ENCODE assay signal across 12 mouse cellular contexts in genomic region chr6:6864441-6865440, GRCm38 (mm10). TPM values are rescaled to one million over a fixed set of nuclear protein-coding genes. Genes with fewer than 3 reads are reported as not detected.
A peak's percentile ranks its signal among the peaks of the same experiment; 100 is the strongest.
DNase-seq lines count a peak whose midpoint lies in the region; ATAC-seq and TF ChIP-seq lines count a peak whose summit lies in the region.
"Had no signal": no experiment of that assay in that cellular context is flagged by ENCODE, and none has a peak within 500 bp of the region (broad histone marks: within the 10 kb centered on the region; RNA-seq: fewer than 3 reads in every experiment).

No protein-coding gene starts in this region.

- no peak for DNase-seq in heart, postnatal 14 days
- DNase-seq in stomach, postnatal 0 days (ENCODE audit: low spot score): no peak
- DNase-seq in limb, embryonic 10.5 days (ENCODE audit: low spot score): peak; percentile 66
- peak; percentile 46 for DNase-seq in retina, postnatal 1 day
- no peak for DNase-seq in kidney, adult 8-10 months
- no peak for DNase-seq in gastrocnemius, postnatal 4 days (ENCODE audit: low spot score in 2 of 2)
- DNase-seq: B cell, adult 2 months; thymus, postnatal 14 days had no signal

- peak overlapping the region; percentile 88 for H3K4me2 ChIP-seq in heart, embryonic 13.5 days
- no peak overlapping the region for H3K4me2 ChIP-seq in stomach, embryonic 15.5 days
- H3K4me2 ChIP-seq in stomach, postnatal 0 days (replicated peaks; ENCODE audit: low read depth): no peak overlapping the region

- intact Hi-C loops in heart, postnatal 14 days (cut with DNase I): loop anchor here (2.0 to 10.0 kb wide), 3 partner anchors 16 to 570 kb away; no protein-coding TSS in a partner anchor

- peak overlapping the region; percentile 59 for H3K4me3 ChIP-seq in heart, embryonic 13.5 days
- H3K4me3 ChIP-seq in stomach, embryonic 15.5 days (replicated peaks): peak overlapping the region; percentile 36; the same call in 1 of the 2 replicates
- no peak overlapping the region for H3K4me3 ChIP-seq in stomach, postnatal 0 days (ENCODE audit: low read depth, low read length)
- H3K4me3 ChIP-seq in limb, embryonic 10.5 days: peak overlapping the region; percentile 59

- no peak for TF ChIP-seq EP300 in stomach, postnatal 0 days (optimal IDR thresholded peaks at IDR 0.05)

- no peak for TF ChIP-seq CTCF in stomach, postnatal 0 days (IDR thresholded peaks at IDR 0.05; ENCODE audit: low read depth)

- no peak overlapping the region for H3K9ac ChIP-seq in heart, embryonic 13.5 days
- no peak overlapping the region for H3K9ac ChIP-seq in stomach, embryonic 15.5 days
- no peak overlapping the region for H3K9ac ChIP-seq in stomach, postnatal 0 days (ENCODE audit: low read length)

- 7% methylated on average over 36 of the region's 36 CpGs for WGBS in heart, embryonic 13.5 days
- 5% methylated on average over 36 of the region's 36 CpGs for WGBS in stomach, embryonic 15.5 days
- 7% methylated on average over 36 of the region's 36 CpGs for WGBS in stomach, postnatal 0 days
- 1% methylated on average over 36 of the region's 36 CpGs for WGBS in limb, embryonic 10.5 days

- no peaks in the 10 kb centered on the region for H3K9me3 ChIP-seq in heart, embryonic 13.5 days
- H3K9me3 ChIP-seq in stomach, embryonic 15.5 days: no peaks in the 10 kb centered on the region
- no peaks in the 10 kb centered on the region for H3K9me3 ChIP-seq in stomach, postnatal 0 days (ENCODE audit: control insufficient read depth, low read length)
- no peaks in the 10 kb centered on the region for H3K9me3 ChIP-seq in limb, embryonic 10.5 days (replicated peaks)

- no peak for ATAC-seq in heart, embryonic 13.5 days (ENCODE audit: extremely low read depth, insufficient number of reproducible peaks, low FRiP score, low TSS enrichment)
- ATAC-seq in stomach, embryonic 15.5 days (ENCODE audit: insufficient read depth, low FRiP score, low read depth): no peak
- ATAC-seq in stomach, postnatal 0 days (ENCODE audit: low FRiP score, low TSS enrichment): no peak

- H3K27me3 ChIP-seq in heart, embryonic 13.5 days (replicated peaks): peaks cover 93% of the 10 kb centered on the region
- peaks cover 77% of the 10 kb centered on the region for H3K27me3 ChIP-seq in stomach, embryonic 15.5 days (replicated peaks)
- H3K27me3 ChIP-seq in stomach, postnatal 0 days (ENCODE audit: control insufficient read depth, insufficient read depth, low read length): peaks cover 40% of the 10 kb centered on the region
- peaks cover 99% of the 10 kb centered on the region for H3K27me3 ChIP-seq in limb, embryonic 10.5 days (ENCODE audit: low read depth, poor library complexity, severe bottlenecking)

- no peaks in the 10 kb centered on the region for H3K36me3 ChIP-seq in heart, embryonic 13.5 days
- no peaks in the 10 kb centered on the region for H3K36me3 ChIP-seq in stomach, embryonic 15.5 days
- H3K36me3 ChIP-seq in stomach, postnatal 0 days (ENCODE audit: control insufficient read depth, insufficient read depth, low read length): no peaks in the 10 kb centered on the region
- H3K36me3 ChIP-seq in limb, embryonic 10.5 days: no peaks in the 10 kb centered on the region

- H3K4me1 ChIP-seq in heart, embryonic 13.5 days: peaks cover 35% of the 10 kb centered on the region
- H3K4me1 ChIP-seq in stomach, embryonic 15.5 days: peaks cover 20% of the 10 kb centered on the region
- no peaks in the 10 kb centered on the region; the same call in 1 of the 2 replicates for H3K4me1 ChIP-seq in stomach, postnatal 0 days (replicated peaks; ENCODE audit: control insufficient read depth, insufficient read depth)
- peaks cover 38% of the 10 kb centered on the region for H3K4me1 ChIP-seq in limb, embryonic 10.5 days

- no peak overlapping the region for H3K27ac ChIP-seq in heart, embryonic 13.5 days (replicated peaks)
- no peak overlapping the region for H3K27ac ChIP-seq in stomach, embryonic 15.5 days
- no peak overlapping the region for H3K27ac ChIP-seq in stomach, postnatal 0 days (replicated peaks)
- H3K27ac ChIP-seq in limb, embryonic 10.5 days: 0 out of 2 replicates have a peak overlapping the region, but pooled peaks have one; percentile 14

RNA-seq across cellular contexts. Expression of gene Dlx6, which starts 1.6 kb away (rescaled TPM):
- polyA plus RNA-seq in heart, embryonic 13.5 days (2015; fragmentation: Nextera tagmentation; extraction: Ambion mirVana): not detected in 2 replicates
- total RNA-seq in heart, postnatal 14 days (2021): not detected
- 0.14 TPM in 1 of 2 replicates, not detected in the other for polyA plus RNA-seq in stomach, embryonic 15.5 days (2015; fragmentation: Nextera tagmentation; extraction: Ambion mirVana)
- 0.12 TPM in 1 of 2 replicates, not detected in the other for polyA plus RNA-seq in stomach, postnatal 0 days (2015; fragmentation: Nextera tagmentation; extraction: Ambion mirVana)
- polyA plus RNA-seq in limb, embryonic 10.5 days (2016; fragmentation: Nextera tagmentation; extraction: Ambion mirVana): 0.41 and 0.60 TPM in 2 replicates
- total RNA-seq in gastrocnemius, postnatal 4 days (2021): not detected
- total RNA-seq: gastrocnemius, adult 8-10 months; liver, adult 2 months had no signal
- polyA plus RNA-seq: liver, adult 2 months had no signal

RNA-seq across cellular contexts. Expression of gene Dlx5, which starts 17.1 kb away (rescaled TPM):
- 0.94 and 1.1 TPM in 2 replicates for polyA plus RNA-seq in heart, embryonic 13.5 days (2015; fragmentation: Nextera tagmentation; extraction: Ambion mirVana)
- under 1 TPM in 1 of 2 experiments, not detected in 1; 0.41 TPM for total RNA-seq in heart, postnatal 14 days (2021)
- polyA plus RNA-seq in stomach, embryonic 15.5 days (2015; fragmentation: Nextera tagmentation; extraction: Ambion mirVana): 3.4 and 3.6 TPM in 2 replicates
- 6.2 and 7.1 TPM in 2 replicates for polyA plus RNA-seq in stomach, postnatal 0 days (2015; fragmentation: Nextera tagmentation; extraction: Ambion mirVana)
- polyA plus RNA-seq in limb, embryonic 10.5 days (2016; fragmentation: Nextera tagmentation; extraction: Ambion mirVana): 9.3 and 10.8 TPM in 2 replicates
- under 1 TPM in 1 of 2 experiments, not detected in 1; 0.20 TPM for total RNA-seq in gastrocnemius, postnatal 4 days (2021)
- total RNA-seq: gastrocnemius, adult 8-10 months; liver, adult 2 months had no signal
- polyA plus RNA-seq: liver, adult 2 months had no signal

Comparison
In these comparisons a context has a peak if more than half of its experiments do, and no peak if none do; other contexts are left out.
1. DNase-seq: peak in limb, embryonic 10.5 days (single experiment) and retina, postnatal 1 day (single experiment); none in heart, postnatal 14 days (0 of 2), stomach, postnatal 0 days (single experiment), kidney, adult 8-10 months (0 of 2) and gastrocnemius, postnatal 4 days (0 of 2).